Comparison of ENCODE assay signal across 8 mouse cellular contexts in genomic region chr4:33923151-33923760, GRCm38 (mm10). TPM values are rescaled to one million over a fixed set of nuclear protein-coding genes. Genes with fewer than 3 reads are reported as not detected.
DNase-seq lines count a peak whose midpoint lies in the region; ATAC-seq and TF ChIP-seq lines count a peak whose summit lies in the region.

No protein-coding gene starts in this region.

- no peak for TF ChIP-seq CTCF in kidney, postnatal 0 days (IDR thresholded peaks at IDR 0.05; ENCODE audit: low read depth)
- no peak for TF ChIP-seq CTCF in kidney, adult 2 months (conservative IDR thresholded peaks at IDR 0.05; ENCODE audit: insufficient read depth, insufficient read length, low read depth, low read length)

- H3K4me1 ChIP-seq in kidney, postnatal 0 days (replicated peaks; ENCODE audit: insufficient read depth, low read length) = peaks cover 10% of the 10 kb centered on the region
- no peaks in the 10 kb centered on the region for H3K4me1 ChIP-seq in kidney, adult 2 months (ENCODE audit: control insufficient read depth, insufficient read depth, low read length)
- peaks cover 7% of the 10 kb centered on the region; the same call in 1 of the 2 replicates for H3K4me1 ChIP-seq in embryonic facial prominence, embryonic 14.5 days (ENCODE audit: control insufficient read depth, insufficient read depth, low read length)
- peaks cover 19% of the 10 kb centered on the region for H3K4me1 ChIP-seq in neural tube, embryonic 15.5 days

- H3K36me3 ChIP-seq in kidney, postnatal 0 days (ENCODE audit: insufficient read depth, low read length) = no peaks in the 10 kb centered on the region
- H3K36me3 ChIP-seq in kidney, adult 2 months (ENCODE audit: control insufficient read depth, insufficient read depth, low read length) = no peaks in the 10 kb centered on the region
- no peaks in the 10 kb centered on the region for H3K36me3 ChIP-seq in embryonic facial prominence, embryonic 14.5 days (ENCODE audit: control insufficient read depth, insufficient read depth, low read length)
- H3K36me3 ChIP-seq in neural tube, embryonic 15.5 days = no peaks in the 10 kb centered on the region

- ATAC-seq in kidney, postnatal 0 days (replicated peaks; ENCODE audit: low FRiP score, low read depth) = no peak
- no peak for ATAC-seq in embryonic facial prominence, embryonic 14.5 days (ENCODE audit: low read depth)
- peak; percentile 29 for ATAC-seq in neural tube, embryonic 15.5 days (ENCODE audit: low FRiP score)

- H3K4me3 ChIP-seq in kidney, postnatal 0 days (replicated peaks; ENCODE audit: low read depth, low read length) = peak overlapping the region; percentile 55
- H3K4me3 ChIP-seq in kidney, adult 2 months (ENCODE audit: insufficient read depth, low read depth, low read length) = no peak overlapping the region
- peak overlapping the region; percentile 71 for H3K4me3 ChIP-seq in embryonic facial prominence, embryonic 14.5 days (ENCODE audit: low read depth, low read length)
- H3K4me3 ChIP-seq in neural tube, embryonic 15.5 days (replicated peaks) = peak overlapping the region; percentile 72

- H3K27ac ChIP-seq in kidney, postnatal 0 days = no peak overlapping the region
- H3K27ac ChIP-seq in kidney, adult 2 months (ENCODE audit: insufficient read depth, low read depth, low read length) = no peak overlapping the region
- no peak overlapping the region for H3K27ac ChIP-seq in embryonic facial prominence, embryonic 14.5 days (replicated peaks; ENCODE audit: low read depth, low read length)
- peak overlapping the region; percentile 96 for H3K27ac ChIP-seq in neural tube, embryonic 15.5 days (replicated peaks)

- 8% methylated on average over 19 of the region's 19 CpGs for WGBS in kidney, postnatal 0 days
- 20% methylated on average over 19 of the region's 19 CpGs for WGBS in kidney, adult 2 months
- WGBS in embryonic facial prominence, embryonic 14.5 days = 3% methylated on average over 18 of the region's 19 CpGs
- 2% methylated on average over 19 of the region's 19 CpGs for WGBS in neural tube, embryonic 15.5 days

- intact Hi-C loops in left cerebral cortex, postnatal 36 days (cut with DNase I) = loop anchor here (5.0 to 10.0 kb wide), 2 partner anchors 396 to 528 kb away; no protein-coding TSS in a partner anchor

- peak overlapping the region; percentile 69 for H3K4me2 ChIP-seq in kidney, postnatal 0 days (ENCODE audit: low read length)
- H3K4me2 ChIP-seq in embryonic facial prominence, embryonic 14.5 days (ENCODE audit: low read depth, low read length) = peak overlapping the region; percentile 97
- H3K4me2 ChIP-seq in neural tube, embryonic 15.5 days = peak overlapping the region; percentile 94

- no peak for TF ChIP-seq POLR2A in kidney, adult 2 months (IDR thresholded peaks at IDR 0.05; ENCODE audit: low read depth, low read length)

- H3K9me3 ChIP-seq in kidney, postnatal 0 days (replicated peaks; ENCODE audit: low read length) = no peaks in the 10 kb centered on the region
- H3K9me3 ChIP-seq in embryonic facial prominence, embryonic 14.5 days (ENCODE audit: control insufficient read depth, low read length) = no peaks in the 10 kb centered on the region
- no peaks in the 10 kb centered on the region for H3K9me3 ChIP-seq in neural tube, embryonic 15.5 days (replicated peaks)

- DNase-seq in kidney, postnatal 0 days (ENCODE audit: low spot score) = peak; percentile 14
- DNase-seq in kidney, adult 2 months = no peak
- peak; percentile 55 for DNase-seq in adrenal gland, postnatal 14 days
- peak; percentile 9 for DNase-seq in embryonic facial prominence, embryonic 14.5 days (ENCODE audit: low spot score)
- peak; percentile 57 to 59 for DNase-seq in left cerebral cortex, postnatal 36 days (ENCODE audit: low spot score in 2 of 2)
- no peak for DNase-seq in urinary bladder, postnatal 25 days (ENCODE audit: low spot score)
- DNase-seq in kidney, adult 9 months = no peak

- H3K9ac ChIP-seq in kidney, postnatal 0 days (ENCODE audit: low read depth, low read length) = no peak overlapping the region
- peak overlapping the region; percentile 78 for H3K9ac ChIP-seq in embryonic facial prominence, embryonic 14.5 days (ENCODE audit: low read depth, low read length)
- peak overlapping the region; percentile 90 for H3K9ac ChIP-seq in neural tube, embryonic 15.5 days (replicated peaks)

- peaks cover 31% of the 10 kb centered on the region; the same call in 1 of the 2 replicates for H3K27me3 ChIP-seq in kidney, postnatal 0 days (ENCODE audit: insufficient read depth, low read length)
- peaks cover 2% of the 10 kb centered on the region; the same call in 1 of the 2 replicates for H3K27me3 ChIP-seq in kidney, adult 2 months (replicated peaks; ENCODE audit: control insufficient read depth, insufficient read depth, low read length)
- peaks cover 6% of the 10 kb centered on the region for H3K27me3 ChIP-seq in embryonic facial prominence, embryonic 14.5 days (replicated peaks; ENCODE audit: control insufficient read depth, insufficient read depth, low read length)
- peaks cover 11% of the 10 kb centered on the region; the same call in 1 of the 2 replicates for H3K27me3 ChIP-seq in neural tube, embryonic 15.5 days (replicated peaks)

RNA-seq across cellular contexts. Expression of gene Cnr1, which starts 1.1 kb away (rescaled TPM):
- polyA plus RNA-seq in kidney, postnatal 0 days (2015; fragmentation: Nextera tagmentation; extraction: Ambion mirVana) = 0.25 and 0.26 TPM in 2 replicates
- polyA plus RNA-seq in kidney, adult 2 months (2012; rRNA removed) = 0.14 and 0.15 TPM in 2 replicates
- total RNA-seq in adrenal gland, postnatal 14 days (2021) = 27.6 and 30.8 TPM in 2 replicates
- 6.4 and 7.9 TPM in 2 replicates for polyA plus RNA-seq in embryonic facial prominence, embryonic 14.5 days (2014; fragmentation: Nextera tagmentation; extraction: Ambion mirVana)
- total RNA-seq in left cerebral cortex, postnatal 36 days (2021) = 100 to 1,000 TPM; 120 to 127 TPM
- polyA plus RNA-seq in neural tube, embryonic 15.5 days (2015; fragmentation: Nextera tagmentation; extraction: Ambion mirVana) = 41.6 and 52.5 TPM in 2 replicates

Comparison
In these comparisons a context has a peak if more than half of its experiments do, and no peak if none do; other contexts are left out.
1. DNase-seq: peak in kidney, postnatal 0 days (single experiment), adrenal gland, postnatal 14 days (single experiment), embryonic facial prominence, embryonic 14.5 days (single experiment) and left cerebral cortex, postnatal 36 days (2 of 2); none in kidney, adult 2 months (single experiment), urinary bladder, postnatal 25 days (single experiment) and kidney, adult 9 months (single experiment).
2. Peak in every context shown above with its lines, with median percentiles within 50 percentile points of each other: H3K4me2 ChIP-seq.